Mouse (Mus musculus) forebrain, embryonic 11.5 days (tissue): ENCODE measurements around the gene Nfkbil1. TPM values are rescaled to one million over a fixed set of nuclear protein-coding genes. Genes with fewer than 3 reads are reported as not detected.

Source experiments
- ATAC-seq: fragments of 200-750 bp; cut with Nextera tagmentation; replicated peaks from 2 replicates; pipeline ENCODE4 v1.8.0; 2017; ENCODE audit warnings: moderate TSS enrichment; ENCODE audit not compliant: low FRiP score
- DNase-seq: peaks from one replicate; pipeline ENCODE4 v3.0.0-alpha.2; 2017; ENCODE audit warnings: low spot score
- H3K27ac ChIP-seq: fragments of 300-500 bp; sonication (generic); 2 replicates; pipeline ENCODE4 v1.5.1; 2014; ENCODE audit warnings: low read depth, low read length
- H3K27me3 ChIP-seq: fragments of 300-500 bp; sonication (generic); 2 replicates; pipeline ENCODE4 v1.6.1; 2014; ENCODE audit warnings: mild to moderate bottlenecking, low read length, mixed read lengths; ENCODE audit not compliant: control insufficient read depth, insufficient read depth
- H3K36me3 ChIP-seq: fragments of 300-500 bp; sonication (generic); 2 replicates; pipeline ENCODE4 v1.6.1; 2014; ENCODE audit warnings: mild to moderate bottlenecking, low read length, moderate library complexity, mixed read lengths; ENCODE audit not compliant: control insufficient read depth, insufficient read depth
- H3K4me1 ChIP-seq: fragments of 300-500 bp; sonication (generic); replicated peaks from 2 replicates; pipeline ENCODE4 v1.6.1; 2014; ENCODE audit warnings: low read length, mixed read lengths; ENCODE audit not compliant: control insufficient read depth, insufficient read depth
- H3K4me2 ChIP-seq: fragments of 300-500 bp; sonication (generic); 2 replicates; pipeline ENCODE4 v1.6.1; 2014; ENCODE audit warnings: low read depth, mild to moderate bottlenecking, low read length, moderate library complexity, mixed read lengths; ENCODE audit not compliant: severe bottlenecking
- H3K4me3 ChIP-seq: fragments of 300-500 bp; sonication (generic); 2 replicates; pipeline ENCODE4 v1.5.1; 2014; ENCODE audit warnings: low read depth, low read length
- H3K9ac ChIP-seq: fragments of 300-500 bp; sonication (generic); 2 replicates; pipeline ENCODE4 v1.6.1; 2014; ENCODE audit warnings: low read length
- H3K9me3 ChIP-seq: fragments of 300-500 bp; sonication (generic); 2 replicates; pipeline ENCODE4 v1.6.1; 2016; ENCODE audit warnings: low read length, mixed read lengths; ENCODE audit not compliant: control insufficient read depth
- WGBS: fragments of 180-500 bp; shearing (Covaris S2); extraction: QIAGEN DNeasy Blood & Tissue Kit; methylation state at CpG from one replicate; pipeline ENCODE4 v1.1.7; 2014; 5-methylcytosine and 5-hydroxymethylcytosine counted together
- polyA plus RNA-seq: library from polyadenylated mRNA; unstranded; fragments of >200 nt; fragmentation: Nextera tagmentation; extraction: Ambion mirVana; gene quantifications from 2 replicates; pipeline ENCODE4 v1.2.1, GENCODE M21; 2014

Nfkbil1 gene
- polyA plus RNA-seq, 1 experiment from 2014 or later, result 4.3 TPM

- no peak overlapping the region for H3K4me2 ChIP-seq
- H3K27me3 ChIP-seq, result no peaks in the 10 kb centered on the region
- no peak overlapping the region for H3K9ac ChIP-seq
- WGBS, result 96% methylated on average over 4 of the region's 4 CpGs
- no peaks in the 10 kb centered on the region for H3K4me1 ChIP-seq
- H3K9me3 ChIP-seq, result no peaks in the 10 kb centered on the region
- H3K36me3 ChIP-seq, result peaks cover 7% of the 10 kb centered on the region; the same call in 1 of the 2 replicates
- H3K4me3 ChIP-seq, result no peak overlapping the region
- no peak overlapping the region for H3K27ac ChIP-seq
- ATAC-seq (no peak), DNase-seq (no peak)
These were observed 11.0 kb downstream of the Nfkbil1 start for GRCm38 (mm10) chr17:35224641-35225040.

GRCm38 (mm10) chr17:35222299-35222698, 13.3 kb downstream of the Nfkbil1 start:
- H3K27me3 ChIP-seq, result no peaks in the 10 kb centered on the region
- H3K9ac ChIP-seq, result no peak overlapping the region
- H3K27ac ChIP-seq, result no peak overlapping the region
- peaks cover 5% of the 10 kb centered on the region; the same call in 1 of the 2 replicates for H3K36me3 ChIP-seq
- H3K9me3 ChIP-seq, result no peaks in the 10 kb centered on the region
- ATAC-seq, result no peak
- no peaks in the 10 kb centered on the region for H3K4me1 ChIP-seq
- no peak overlapping the region for H3K4me2 ChIP-seq
- H3K4me3 ChIP-seq, result no peak overlapping the region
- DNase-seq, result no peak
- WGBS, result 86% methylated on average over 6 of the region's 6 CpGs

GRCm38 (mm10) chr17:35220156-35220952, 15.2 kb downstream of the Nfkbil1 start, which contains the start of gene Gm16181:
TSS of gene Gm16181 (plus strand) at chr17:35220834.
- Histone ChIP-seq H3K36me3 (peaks cover 5% of the 10 kb centered on the region; the same call in 1 of the 2 replicates), H3K4me1 (no peaks in the 10 kb centered on the region), H3K4me3 (no peak within 1 kb of the TSS), H3K4me2 (no peak within 1 kb of the TSS), H3K9ac (no peak within 1 kb of the TSS), H3K27me3 (no peaks in the 10 kb centered on the region), H3K27ac (no peak within 1 kb of the TSS), H3K9me3 (no peaks in the 10 kb centered on the region)
- DNase-seq, result no peak
- no peak for ATAC-seq
- 86% methylated on average over 28 of the region's 28 CpGs for WGBS

DNA sequence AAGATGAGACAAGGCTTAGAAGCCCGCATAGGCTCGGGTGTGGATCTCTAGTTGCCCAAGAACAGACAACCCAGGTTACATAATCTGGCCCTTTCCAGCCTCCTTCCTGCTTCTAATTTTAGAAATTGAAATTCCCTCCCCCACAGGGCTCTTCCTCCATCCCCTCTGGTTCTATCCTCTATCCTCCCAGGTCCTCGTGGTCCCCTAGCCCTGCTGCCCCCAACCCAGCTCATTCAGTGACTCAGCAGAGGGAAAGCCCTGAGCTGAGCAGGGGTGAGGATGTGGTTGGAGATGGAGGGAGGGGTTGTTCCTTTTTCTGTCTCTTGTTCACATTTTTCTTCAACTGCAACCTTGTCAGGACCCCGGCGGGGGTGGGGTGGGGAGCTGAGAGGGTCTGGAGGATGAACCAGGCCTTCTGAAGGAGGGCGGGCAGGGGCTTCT, 16.0 kb downstream of the Nfkbil1 start:
- DNase-seq, result no peak
- ATAC-seq, result no peak
- H3K36me3 ChIP-seq, result peaks cover 5% of the 10 kb centered on the region; the same call in 1 of the 2 replicates
- H3K27ac ChIP-seq, result no peak overlapping the region
- H3K27me3 ChIP-seq, result no peaks in the 10 kb centered on the region
- H3K9me3 ChIP-seq, result no peaks in the 10 kb centered on the region
- H3K4me3 ChIP-seq, result no peak overlapping the region
- WGBS, result 94% methylated on average over 6 of the region's 6 CpGs
- no peaks in the 10 kb centered on the region for H3K4me1 ChIP-seq
- no peak overlapping the region for H3K4me2 ChIP-seq
- no peak overlapping the region for H3K9ac ChIP-seq

- H3K27ac ChIP-seq, result no peak overlapping the region
- WGBS, result 86% methylated on average over 18 of the region's 18 CpGs
- H3K4me2 ChIP-seq, result no peak overlapping the region
- peaks cover 5% of the 10 kb centered on the region; the same call in 1 of the 2 replicates for H3K36me3 ChIP-seq
- H3K4me3 ChIP-seq, result no peak overlapping the region
- DNase-seq (no peak), ATAC-seq (no peak)
- no peak overlapping the region for H3K9ac ChIP-seq
- no peaks in the 10 kb centered on the region for H3K27me3 ChIP-seq
- no peaks in the 10 kb centered on the region for H3K4me1 ChIP-seq
- H3K9me3 ChIP-seq, result no peaks in the 10 kb centered on the region
These were observed 16.9 kb downstream of the Nfkbil1 start for GRCm38 (mm10) chr17:35218516-35219193.

- Histone ChIP-seq H3K27ac (no peak overlapping the region), H3K9ac (no peak overlapping the region), H3K4me2 (no peak overlapping the region), H3K36me3 (no peaks in the 10 kb centered on the region), H3K4me1 (no peaks in the 10 kb centered on the region), H3K4me3 (no peak overlapping the region), H3K9me3 (no peaks in the 10 kb centered on the region), H3K27me3 (no peaks in the 10 kb centered on the region)
- ATAC-seq (no peak), DNase-seq (no peak)
- 92% methylated on average over 5 of the region's 5 CpGs for WGBS
These were observed 22.5 kb downstream of the Nfkbil1 start for GRCm38 (mm10) chr17:35213071-35213470.

- H3K27me3 ChIP-seq, result no peaks in the 10 kb centered on the region
- H3K36me3 ChIP-seq, result no peaks in the 10 kb centered on the region
- no peaks in the 10 kb centered on the region for H3K4me1 ChIP-seq
- no peak overlapping the region for H3K27ac ChIP-seq
- DNase-seq, result no peak
- H3K9ac ChIP-seq, result no peak overlapping the region
- no peak overlapping the region for H3K4me3 ChIP-seq
- no peaks in the 10 kb centered on the region for H3K9me3 ChIP-seq
- H3K4me2 ChIP-seq, result no peak overlapping the region
- no peak for ATAC-seq
- 82% methylated on average over 3 of the region's 3 CpGs for WGBS
These were observed 25.0 kb downstream of the Nfkbil1 start for GRCm38 (mm10) chr17:35210593-35210992.

GRCm38 (mm10) chr17:35209785-35210535, 25.6 kb downstream of the Nfkbil1 start:
- no peak overlapping the region for H3K27ac ChIP-seq
- no peaks in the 10 kb centered on the region for H3K4me1 ChIP-seq
- H3K36me3 ChIP-seq, result no peaks in the 10 kb centered on the region
- H3K27me3 ChIP-seq, result no peaks in the 10 kb centered on the region
- ATAC-seq (no peak), DNase-seq (no peak)
- 74% methylated on average over 12 of the region's 12 CpGs for WGBS
- no peak overlapping the region for H3K9ac ChIP-seq
- no peak overlapping the region for H3K4me2 ChIP-seq
- no peaks in the 10 kb centered on the region for H3K9me3 ChIP-seq
- H3K4me3 ChIP-seq, result no peak overlapping the region
